Mouse (Mus musculus) intestine, embryonic 14.5 days (tissue): ENCODE data around the gene Stn1. TPM values are rescaled to one million over a fixed set of nuclear protein-coding genes. Genes with fewer than 3 reads are reported as not detected.

ENCODE experiments used
- ATAC-seq: fragments of 200-750 bp; cut with Nextera tagmentation; replicated peaks from 2 replicates; pipeline ENCODE4 v1.8.0; 2017; ENCODE audit warnings: low read depth, moderate number of reproducible peaks, moderate TSS enrichment, moderate library complexity; ENCODE audit not compliant: low FRiP score, low TSS enrichment
- DNase-seq: peaks from one replicate; pipeline ENCODE4 v3.0.0-alpha.2; 2018; ENCODE audit warnings: low spot score
- H3K27ac ChIP-seq: fragments of 300-500 bp; sonication (generic); 2 replicates; pipeline ENCODE4 v1.5.1; 2014; ENCODE audit warnings: low read depth, mild to moderate bottlenecking, control low read depth
- H3K27me3 ChIP-seq: fragments of 300-500 bp; sonication (generic); replicated peaks from 2 replicates; pipeline ENCODE4 v1.6.1; 2014; ENCODE audit warnings: low read length, control low read depth; ENCODE audit not compliant: control insufficient read depth, insufficient read depth
- H3K36me3 ChIP-seq: fragments of 300-500 bp; sonication (generic); 2 replicates; pipeline ENCODE4 v1.6.1; 2014; ENCODE audit warnings: low read length, control low read depth; ENCODE audit not compliant: control insufficient read depth, insufficient read depth
- H3K4me1 ChIP-seq: fragments of 300-500 bp; sonication (generic); replicated peaks from 2 replicates; pipeline ENCODE4 v1.6.1; 2014; ENCODE audit warnings: low read length, control low read depth, mixed read lengths; ENCODE audit not compliant: control insufficient read depth, insufficient read depth
- H3K4me2 ChIP-seq: fragments of 300-500 bp; sonication (generic); 2 replicates; pipeline ENCODE4 v1.6.1; 2014; ENCODE audit warnings: low read length
- H3K4me3 ChIP-seq: fragments of 300-500 bp; sonication (generic); 2 replicates; pipeline ENCODE4 v1.5.1; 2014; ENCODE audit warnings: low read depth, low read length, control low read depth, mixed read lengths
- H3K9ac ChIP-seq: fragments of 300-500 bp; sonication (generic); 2 replicates; pipeline ENCODE4 v1.6.1; 2014; ENCODE audit warnings: mild to moderate bottlenecking, low read length
- H3K9me3 ChIP-seq: fragments of 300-500 bp; sonication (generic); 2 replicates; pipeline ENCODE4 v1.6.1; 2016; ENCODE audit warnings: low read length, control low read depth; ENCODE audit not compliant: control insufficient read depth
- WGBS: fragments of 180-500 bp; shearing (Covaris S2); extraction: QIAGEN DNeasy Blood & Tissue Kit; methylation state at CpG from one replicate; pipeline ENCODE4 v1.1.7; 2014; 5-methylcytosine and 5-hydroxymethylcytosine counted together
- polyA plus RNA-seq: library from polyadenylated mRNA; unstranded; fragments of >200 nt; fragmentation: Nextera tagmentation; extraction: Ambion mirVana; gene quantifications from 2 replicates; pipeline ENCODE4 v1.2.1, GENCODE M21; 2014

Gene Stn1
- polyA plus RNA-seq, 1 experiment from 2014 or later = 53.5 TPM

GRCm38 (mm10) chr19:47460120-47460960 is 77.0 kb downstream of the Stn1 start:
- no peaks in the 10 kb centered on the region for H3K9me3 ChIP-seq
- no peak overlapping the region for H3K9ac ChIP-seq
- ATAC-seq = no peak
- H3K27me3 ChIP-seq = no peaks in the 10 kb centered on the region
- peaks cover 54% of the 10 kb centered on the region for H3K4me1 ChIP-seq
- 26% methylated on average over 19 of the region's 19 CpGs for WGBS
- peak overlapping the region; percentile 16 for H3K4me2 ChIP-seq
- H3K4me3 ChIP-seq = no peak overlapping the region
- no peak for DNase-seq
- peak overlapping the region; percentile 60; the same call in 1 of the 2 replicates for H3K27ac ChIP-seq
- H3K36me3 ChIP-seq = no peaks in the 10 kb centered on the region

GRCm38 (mm10) chr19:47459214-47459613 is 78.1 kb downstream of the Stn1 start:
- Histone ChIP-seq H3K27ac (no peak overlapping the region), H3K4me2 (no peak overlapping the region), H3K9me3 (no peaks in the 10 kb centered on the region), H3K4me3 (no peak overlapping the region), H3K4me1 (peaks cover 65% of the 10 kb centered on the region), H3K9ac (no peak overlapping the region), H3K36me3 (no peaks in the 10 kb centered on the region), H3K27me3 (no peaks in the 10 kb centered on the region)
- WGBS = 90% methylated on average over 5 of the region's 5 CpGs
- no peak for DNase-seq
- no peak for ATAC-seq

DNA sequence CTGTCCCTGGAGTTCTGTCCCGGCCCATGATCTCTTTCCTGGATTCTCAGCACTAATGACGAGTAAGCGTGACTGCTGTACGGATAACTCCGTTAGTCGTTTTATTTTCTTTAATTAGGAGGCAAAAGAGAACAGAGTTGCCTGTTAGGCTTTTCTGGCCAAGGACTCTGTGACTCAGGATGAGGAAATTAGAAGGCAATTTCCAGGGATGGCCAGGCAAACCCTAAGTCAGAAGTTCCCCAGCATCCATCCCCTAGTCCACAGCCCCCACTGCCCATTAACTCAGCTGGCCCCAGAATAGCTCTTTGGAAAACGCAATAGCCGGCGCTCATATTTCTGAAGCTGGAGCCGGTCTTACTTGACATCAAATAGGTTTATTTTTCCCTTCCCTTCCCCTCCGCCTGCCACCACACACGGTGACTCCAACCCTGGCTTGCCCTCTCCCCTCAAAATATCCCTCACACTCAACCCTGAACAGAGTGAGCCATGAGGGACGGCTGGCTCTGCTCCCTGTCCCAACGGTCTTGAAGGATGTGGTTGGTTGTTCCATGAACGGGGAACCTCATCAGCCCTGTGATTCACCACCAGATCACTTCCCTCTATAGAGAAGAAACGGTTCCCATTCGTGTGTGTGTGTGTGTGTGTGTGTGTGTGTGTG is 78.7 kb downstream of the Stn1 start:
- DNase-seq (no peak), ATAC-seq (no peak)
- Histone ChIP-seq H3K27me3 (no peaks in the 10 kb centered on the region), H3K27ac (no peak overlapping the region), H3K4me2 (no peak overlapping the region), H3K4me3 (no peak overlapping the region), H3K9ac (no peak overlapping the region), H3K4me1 (peaks cover 71% of the 10 kb centered on the region), H3K36me3 (no peaks in the 10 kb centered on the region), H3K9me3 (no peaks in the 10 kb centered on the region)
- WGBS = 64% methylated on average over 17 of the region's 17 CpGs

GRCm38 (mm10) chr19:47457711-47458503 is 79.4 kb downstream of the Stn1 start:
- DNase-seq = no peak
- H3K27ac ChIP-seq = no peak overlapping the region
- H3K9me3 ChIP-seq = no peaks in the 10 kb centered on the region
- H3K4me1 ChIP-seq = peaks cover 67% of the 10 kb centered on the region
- H3K36me3 ChIP-seq = no peaks in the 10 kb centered on the region
- H3K4me3 ChIP-seq = no peak overlapping the region
- no peak for ATAC-seq
- H3K27me3 ChIP-seq = no peaks in the 10 kb centered on the region
- 55% methylated on average over 13 of the region's 13 CpGs for WGBS
- H3K9ac ChIP-seq = no peak overlapping the region
- no peak overlapping the region for H3K4me2 ChIP-seq

DNA sequence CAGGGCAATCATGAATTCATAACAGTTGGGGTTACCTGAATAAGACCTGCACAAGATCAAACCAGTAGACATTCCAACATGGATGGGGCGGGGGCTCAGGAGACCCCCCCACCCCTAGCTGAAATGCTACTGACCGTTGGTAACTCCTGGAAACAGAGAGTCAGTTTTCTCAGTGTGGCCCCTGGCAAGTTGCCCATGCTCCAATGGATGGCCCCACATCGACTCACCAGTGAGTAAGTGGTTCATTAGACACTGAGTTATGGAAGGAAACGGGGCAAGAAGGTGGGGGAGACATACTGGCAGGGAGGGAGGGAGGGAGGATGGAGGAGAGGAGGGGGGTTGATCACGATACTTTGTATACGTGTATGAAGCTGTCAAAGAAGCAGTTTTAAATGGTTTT is 81.3 kb downstream of the Stn1 start:
- H3K27me3 ChIP-seq = no peaks in the 10 kb centered on the region
- H3K4me3 ChIP-seq = no peak overlapping the region
- H3K9me3 ChIP-seq = no peaks in the 10 kb centered on the region
- WGBS = 41% methylated on average over 6 of the region's 6 CpGs
- H3K4me2 ChIP-seq = no peak overlapping the region
- peaks cover 61% of the 10 kb centered on the region for H3K4me1 ChIP-seq
- H3K27ac ChIP-seq = peak overlapping the region; percentile 71; the same call in 1 of the 2 replicates
- no peaks in the 10 kb centered on the region for H3K36me3 ChIP-seq
- DNase-seq = no peak
- H3K9ac ChIP-seq = no peak overlapping the region
- ATAC-seq = no peak

GRCm38 (mm10) chr19:47455001-47455755 is 82.1 kb downstream of the Stn1 start:
- peak; percentile 35; the same call in 1 of the 2 replicates for ATAC-seq
- Histone ChIP-seq H3K4me2 (0 out of 2 replicates have a peak overlapping the region, but pooled peaks have one; percentile 9), H3K4me3 (no peak overlapping the region)

GRCm38 (mm10) chr19:47454167-47455000 is 82.9 kb downstream of the Stn1 start:
- Histone ChIP-seq H3K9ac (no peak overlapping the region), H3K36me3 (no peaks in the 10 kb centered on the region), H3K27ac (peak overlapping the region; percentile 71), H3K9me3 (no peaks in the 10 kb centered on the region), H3K4me1 (peaks cover 61% of the 10 kb centered on the region), H3K4me3 (no peak overlapping the region), H3K4me2 (peak overlapping the region; percentile 7; the same call in 1 of the 2 replicates), H3K27me3 (no peaks in the 10 kb centered on the region)
- ATAC-seq (peak; percentile 7; the same call in 1 of the 2 replicates), DNase-seq (no peak)
- WGBS = 57% methylated on average over 11 of the region's 11 CpGs

More at GRCm38 (mm10) chr19:47455001-47455755, 82.1 kb downstream of the Stn1 start:
- 62% methylated on average over 15 of the region's 15 CpGs for WGBS
- Histone ChIP-seq H3K27ac (peak overlapping the region; percentile 71), H3K9me3 (no peaks in the 10 kb centered on the region), H3K4me1 (peaks cover 62% of the 10 kb centered on the region), H3K9ac (no peak overlapping the region), H3K27me3 (no peaks in the 10 kb centered on the region), H3K36me3 (no peaks in the 10 kb centered on the region)
- DNase-seq = no peak
